Mouse (Mus musculus) heart, adult 2 months (tissue): ENCODE results near the gene Cacna1e.

ENCODE experiments used
- CTCF ChIP-seq: fragments of 200-600 bp; IDR thresholded peaks from 2 replicates; pipeline ENCODE4 v1.8.1; 2022; ENCODE audit warnings: antibody characterized with exemption, mild to moderate bottlenecking, moderate library complexity
- EP300 ChIP-seq: fragments of 200-500 bp; IDR thresholded peaks from 2 replicates; pipeline ENCODE4 v1.6.1; 2011; ENCODE audit warnings: low read depth, low read length, control low read depth; ENCODE audit not compliant: insufficient read depth
- POLR2A ChIP-seq: fragments of 200-500 bp; IDR thresholded peaks from 2 replicates; pipeline ENCODE4 v1.6.1; 2011; ENCODE audit warnings: mild to moderate bottlenecking, low read depth, low read length, control low read depth; ENCODE audit not compliant: insufficient read depth

GRCm38 (mm10) chr1:154637821-154638220, 246.5 kb downstream of the Cacna1e start:
- TF ChIP-seq CTCF (no peak), EP300 (no peak), POLR2A (no peak)
